Mouse (Mus musculus): ENCODE data around the gene Sult6b2.

The Sult6b2 gene

DNA sequence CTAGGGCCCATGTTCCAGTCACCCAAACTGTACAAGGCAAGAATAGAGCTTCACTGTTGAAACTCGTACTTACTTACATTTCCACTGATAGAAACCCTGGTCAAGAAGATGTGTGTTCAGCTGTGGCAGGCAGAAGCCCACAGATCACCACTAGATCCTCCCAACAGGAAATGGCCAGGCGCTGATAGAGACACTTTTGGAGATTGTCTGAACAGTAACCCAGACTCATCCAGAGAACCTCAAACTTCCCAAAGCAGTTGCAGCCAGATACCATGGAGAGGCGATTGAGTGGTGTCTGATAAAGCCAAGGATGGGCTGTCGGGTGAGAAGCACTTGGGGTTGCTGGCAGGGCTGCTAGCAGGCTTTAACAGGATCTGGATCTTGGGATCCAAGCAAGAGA, 27.4 kb downstream of the Sult6b2 start:
- no peak for DNase-seq

DNA sequence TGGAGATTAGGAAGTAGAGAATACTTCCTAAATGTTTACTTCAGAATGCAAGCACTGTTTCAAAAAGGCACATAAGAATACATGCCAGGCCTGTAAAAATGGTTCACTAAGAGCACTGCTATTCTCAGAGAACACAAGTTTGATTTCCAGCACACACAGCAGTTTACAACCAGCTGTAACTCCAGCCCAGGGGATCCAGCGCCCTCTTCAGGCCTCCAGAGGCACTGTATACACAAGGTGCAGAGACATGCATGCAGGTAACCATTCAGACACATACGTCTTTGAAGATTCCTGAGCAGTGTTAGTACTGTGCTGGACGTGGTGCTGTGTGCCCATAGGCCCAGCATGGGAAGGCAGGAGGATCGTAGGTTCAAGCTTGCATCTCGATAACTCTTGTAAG, 30.7 kb downstream of the Sult6b2 start:
- no peak for DNase-seq

DNA sequence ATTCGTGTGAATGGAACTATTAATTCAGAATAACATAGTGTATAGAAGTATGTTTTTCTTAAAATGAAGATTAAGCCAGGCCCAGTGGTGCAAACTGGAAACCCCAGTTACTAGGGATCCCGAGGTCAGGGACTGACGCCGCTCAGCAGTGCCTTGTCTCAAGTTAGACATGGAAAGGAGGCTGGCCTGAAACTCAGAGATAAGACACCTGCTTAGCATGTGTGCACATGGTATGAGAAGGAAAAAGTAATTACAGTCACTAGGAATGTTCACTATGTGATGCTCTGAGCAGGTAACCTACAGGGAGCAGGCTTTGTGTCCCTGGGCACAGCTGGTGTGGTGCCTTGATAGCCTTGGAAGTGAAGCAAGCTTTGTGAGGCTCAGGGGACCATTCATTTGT, 32.7 kb downstream of the Sult6b2 start:
- no peak for DNase-seq

DNA sequence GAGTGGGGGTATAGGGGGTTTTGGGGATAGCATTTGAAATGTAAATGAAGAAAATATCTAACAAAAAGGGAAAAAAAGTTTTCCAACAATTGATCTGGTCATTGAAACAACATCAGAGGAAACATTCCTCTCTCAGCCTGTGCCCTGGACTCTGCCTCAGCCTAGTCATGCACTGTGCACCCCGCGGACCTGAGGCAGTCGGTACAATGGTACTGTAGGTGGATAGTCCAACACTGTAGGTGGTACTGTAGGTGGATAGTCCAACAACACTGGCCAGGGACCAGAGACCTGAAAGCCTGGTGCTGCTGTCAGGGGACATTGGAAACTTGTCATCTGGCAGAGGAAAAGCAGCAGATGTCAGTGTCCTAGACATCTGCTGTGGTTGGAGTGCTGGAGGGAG, 34.4 kb downstream of the Sult6b2 start:
- DNase-seq, result no peak

DNA sequence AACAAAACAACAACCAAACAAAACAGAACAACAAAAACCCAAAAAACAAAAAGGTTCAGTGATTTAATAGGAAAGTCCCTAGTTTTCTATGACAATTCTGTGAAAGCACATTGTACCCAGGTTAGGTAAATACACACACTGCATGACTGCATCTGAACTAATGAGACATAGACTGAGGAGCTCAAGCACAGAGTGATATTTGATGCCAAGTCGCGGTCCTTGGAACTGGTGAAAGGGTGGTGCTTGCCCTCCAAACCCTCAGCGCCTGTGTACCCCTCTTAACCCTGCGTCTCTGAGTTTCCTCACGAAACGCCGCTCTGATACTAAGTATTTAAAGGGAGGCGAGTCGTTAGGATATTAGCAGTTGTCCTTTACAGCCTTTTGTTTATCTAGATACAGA, 37.0 kb downstream of the Sult6b2 start:
- DNase-seq, result no peak

DNA sequence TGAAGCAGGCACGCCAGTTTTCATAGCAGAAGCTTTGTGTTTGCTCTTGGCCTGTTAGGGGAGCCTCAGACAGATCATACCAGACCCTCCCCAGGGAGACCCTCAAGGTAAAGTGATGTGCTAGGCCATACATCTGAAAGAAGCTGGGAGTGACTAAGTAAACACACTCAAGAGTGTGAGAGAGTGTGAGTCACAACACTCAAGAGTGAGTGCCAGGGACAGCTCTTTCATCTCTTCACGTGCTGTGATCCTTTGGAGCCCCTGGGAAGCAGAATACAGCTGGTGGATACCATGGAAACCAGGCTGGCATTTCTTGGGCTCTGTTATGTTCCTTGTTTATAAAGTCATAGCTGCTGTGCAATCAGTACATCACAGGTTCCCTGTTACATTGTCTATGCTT, 39.4 kb downstream of the Sult6b2 start:
- no peak for DNase-seq

DNA sequence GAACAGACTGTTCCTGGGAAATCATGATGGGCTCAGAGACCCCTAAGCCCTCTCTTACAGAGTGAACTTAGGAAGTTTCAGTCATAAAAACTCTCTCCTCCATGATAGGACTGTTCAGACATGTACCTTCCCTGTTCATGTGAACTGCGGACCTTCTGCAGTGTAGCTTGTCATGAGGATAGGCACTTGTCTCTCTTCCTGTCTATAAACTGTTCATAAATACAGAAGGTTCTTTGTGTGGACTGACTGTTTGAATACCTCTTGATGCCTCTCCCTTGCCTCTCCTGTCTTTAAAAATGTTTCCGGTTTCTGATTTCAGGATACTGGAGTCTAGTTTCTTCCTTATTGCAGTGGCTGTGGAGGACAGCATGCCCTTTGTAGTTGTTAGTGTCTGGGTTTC, 44.7 kb downstream of the Sult6b2 start:
- no peak for DNase-seq

DNA sequence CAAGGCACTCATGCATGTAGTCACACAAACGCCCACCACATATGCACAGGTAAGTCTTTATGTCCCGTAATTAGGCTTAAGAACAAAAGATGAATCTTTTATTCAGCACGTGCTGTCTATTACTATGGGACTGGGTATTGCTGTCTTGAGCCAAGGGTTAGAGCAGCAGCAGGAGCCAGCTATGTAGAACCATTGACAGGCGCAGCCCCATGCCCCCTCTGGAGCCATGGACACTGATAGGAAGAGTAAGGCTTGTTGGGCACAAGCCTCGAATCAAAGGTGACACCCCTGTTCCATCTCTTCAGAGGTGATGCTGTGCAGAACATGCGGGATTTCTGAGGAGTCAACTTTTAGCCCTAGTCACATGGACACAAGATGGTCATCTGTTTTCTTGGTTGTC, 45.7 kb downstream of the Sult6b2 start:
- DNase-seq, result no peak

DNA sequence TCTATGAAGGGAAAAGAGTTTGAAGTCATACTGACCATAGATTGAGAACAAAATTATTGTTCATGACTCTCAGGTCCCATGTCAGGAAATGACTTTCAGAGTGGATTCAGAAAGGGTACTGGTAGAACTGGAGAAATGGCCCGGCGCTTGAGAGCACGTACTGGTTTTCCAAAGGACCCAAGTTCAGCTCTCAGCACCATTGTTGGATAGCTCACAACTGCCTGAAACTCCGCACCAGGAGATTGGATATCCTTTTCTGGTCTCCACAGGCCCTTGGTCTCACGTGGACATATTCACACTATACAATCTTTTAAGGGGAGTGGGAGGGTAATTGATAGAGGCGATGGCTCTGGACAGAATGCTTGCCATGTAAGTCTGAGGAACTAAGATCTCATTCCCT, 46.3 kb downstream of the Sult6b2 start:
- DNase-seq, result no peak

DNA sequence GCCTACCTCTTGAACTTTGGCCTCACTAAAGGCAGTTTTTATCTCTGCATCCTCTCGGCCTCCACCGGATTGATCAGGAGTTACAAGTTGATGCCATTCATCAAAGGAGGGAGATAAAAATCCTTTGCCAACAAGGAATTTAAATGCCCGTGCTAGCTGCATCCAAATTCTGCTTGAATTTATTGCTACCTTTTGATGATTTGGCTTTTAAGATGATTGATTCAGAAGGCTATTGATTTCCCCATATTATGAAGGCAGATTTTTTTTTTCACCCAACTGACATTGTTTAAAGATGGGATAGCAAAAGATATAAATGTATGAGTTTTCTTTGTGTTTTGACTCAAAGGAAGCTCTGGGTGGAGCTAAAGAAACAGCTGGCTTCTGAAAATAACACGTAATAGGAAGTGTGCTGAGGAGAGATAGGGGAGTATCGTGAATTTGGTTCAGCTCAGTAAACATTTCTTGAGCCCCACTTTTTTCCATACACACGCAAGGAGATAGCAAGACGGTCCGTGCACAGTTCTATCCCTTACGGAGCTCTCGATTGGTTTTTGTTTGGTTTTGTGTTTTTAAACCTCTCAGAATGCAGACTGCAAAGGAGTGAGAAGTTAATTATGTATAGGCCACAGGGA, 46.9 kb downstream of the Sult6b2 start:
- no peak for DNase-seq

DNA sequence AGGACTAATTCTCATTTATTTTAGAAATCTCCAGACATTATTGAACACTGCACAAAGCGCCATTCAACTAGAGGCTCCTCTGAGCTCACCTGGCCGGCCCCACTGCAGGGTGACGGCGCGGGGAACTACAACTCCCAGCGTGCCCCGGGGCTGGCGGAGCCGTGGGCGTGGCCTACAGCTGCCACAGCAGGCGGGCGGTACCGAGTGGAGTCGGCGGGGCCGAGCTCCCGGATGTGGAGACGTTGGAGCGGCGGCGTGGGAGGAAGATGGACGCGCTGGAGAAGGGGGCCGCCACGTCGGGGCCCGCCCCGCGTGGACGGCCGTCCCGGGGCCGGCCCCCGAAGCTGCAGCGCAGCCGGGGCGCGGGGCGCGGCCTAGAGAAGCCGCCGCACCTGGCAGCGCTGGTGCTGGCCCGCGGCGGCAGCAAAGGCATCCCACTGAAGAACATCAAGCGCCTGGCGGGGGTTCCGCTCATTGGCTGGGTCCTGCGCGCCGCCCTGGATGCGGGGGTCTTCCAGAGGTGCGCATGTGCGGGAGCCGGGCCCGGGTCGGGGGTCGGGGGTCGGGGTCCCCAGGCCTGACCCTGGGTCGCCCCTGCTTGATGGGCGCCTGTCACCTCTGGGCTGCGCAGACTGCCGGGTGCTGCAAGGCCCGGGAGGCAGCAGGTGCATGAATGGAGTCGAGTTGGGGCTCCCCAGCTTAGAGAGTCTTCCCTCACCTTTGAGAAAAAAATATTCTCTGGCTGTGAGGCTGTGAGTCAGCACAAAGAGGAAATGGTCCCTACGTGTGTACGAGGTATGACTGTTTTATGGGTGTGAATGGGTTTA, 47.6 kb downstream of the Sult6b2 start, which contains the start of gene Cmas:
Gene Cmas, plus strand, starts transcription at position 180 of the 827 bp plus-strand sequence.
- DNase-seq, result peak; percentile 92

DNA sequence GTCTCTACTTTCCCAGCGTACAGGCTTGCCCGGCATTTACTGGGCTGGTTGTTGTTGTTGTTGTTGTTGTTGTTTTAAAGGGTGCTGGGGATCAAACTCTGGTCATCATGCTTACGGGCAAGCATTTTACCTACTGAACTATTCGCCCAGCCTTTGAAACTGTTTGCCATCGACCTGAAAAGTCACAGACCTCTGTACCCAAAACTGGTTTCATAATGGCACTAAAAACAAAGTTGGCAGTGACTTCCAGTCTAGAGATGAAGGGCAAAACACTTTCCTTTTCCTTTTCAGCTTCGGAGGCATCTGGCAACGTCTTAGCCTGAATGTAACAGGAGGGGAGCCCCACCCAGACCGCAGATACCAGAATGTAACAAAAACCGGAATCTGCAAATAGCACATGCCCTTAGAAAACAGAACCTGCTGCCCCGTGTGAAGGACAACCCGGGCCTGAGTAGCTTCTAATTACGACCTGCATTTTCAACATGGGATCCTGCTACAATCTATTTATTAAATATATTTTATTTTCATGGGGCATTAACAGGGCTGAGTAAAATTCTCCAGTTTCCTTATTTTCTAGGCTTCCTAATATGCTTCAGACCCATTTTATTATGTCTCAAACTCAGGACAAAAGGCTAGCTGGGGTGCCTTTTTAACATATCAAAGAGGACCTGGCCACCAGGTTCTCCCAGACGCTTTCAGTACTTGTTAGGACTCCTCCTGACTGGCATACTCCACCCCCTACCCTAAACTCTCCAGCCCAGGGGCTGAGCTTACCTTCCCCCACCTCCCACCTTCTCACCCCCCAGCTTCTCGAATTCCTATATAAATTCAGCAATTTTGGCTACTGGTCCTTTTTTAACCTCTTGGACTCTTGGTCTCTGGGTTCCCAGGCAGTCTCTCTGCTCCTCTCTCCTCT, 51.7 kb downstream of the Sult6b2 start:
- peak; percentile 13 for DNase-seq

DNA sequence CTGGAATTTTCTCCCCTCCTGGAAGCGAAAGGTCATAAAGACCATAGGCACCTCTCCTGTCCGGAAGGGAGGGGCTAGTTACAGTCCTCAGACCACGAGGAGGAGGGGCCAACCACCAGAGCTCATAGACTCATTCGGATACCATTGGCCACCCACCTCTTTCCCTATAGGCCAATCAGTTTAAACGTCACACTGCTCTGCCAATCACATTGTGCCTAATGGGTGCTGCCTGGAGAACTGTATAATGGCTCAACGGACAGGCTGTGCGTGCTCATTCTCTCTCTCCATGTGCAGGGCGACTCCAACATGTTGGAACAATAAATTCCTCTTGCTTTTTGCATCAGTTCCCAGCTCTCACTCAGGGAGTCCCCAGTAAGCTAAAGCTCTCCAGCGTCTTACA, 52.9 kb downstream of the Sult6b2 start:
- DNase-seq, result no peak

DNA sequence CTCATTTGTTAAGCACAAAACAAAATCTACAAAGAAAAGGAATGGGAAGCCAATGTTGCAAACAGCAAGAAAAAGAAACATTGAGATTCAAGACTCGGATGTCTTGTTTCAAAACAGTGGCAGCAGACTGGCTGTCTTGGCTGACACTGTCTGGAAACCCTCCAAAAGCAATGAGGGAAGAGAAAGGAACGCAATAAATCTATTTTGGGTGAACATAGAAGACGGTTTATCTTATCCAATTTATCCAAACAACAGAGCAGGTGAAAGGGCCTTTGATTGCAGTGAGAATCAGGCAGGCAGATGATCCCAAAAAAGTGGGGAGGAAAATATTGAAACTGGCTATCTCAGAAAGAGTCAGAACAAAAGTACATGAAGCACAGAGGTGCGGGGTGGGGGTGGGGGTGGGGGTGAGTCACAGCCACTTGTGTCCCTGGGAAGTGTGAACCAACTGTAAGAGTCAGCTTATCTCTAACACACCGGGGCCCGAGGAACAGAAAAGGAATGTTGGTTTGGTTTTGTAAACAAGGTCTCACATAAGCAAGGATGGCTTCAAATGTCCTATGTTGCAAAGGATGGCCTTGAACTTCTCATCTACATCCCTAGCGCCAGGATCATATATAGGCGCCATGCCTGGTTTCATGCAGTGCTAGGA, 56.1 kb downstream of the Sult6b2 start:
- peak; percentile 63 for DNase-seq

DNA sequence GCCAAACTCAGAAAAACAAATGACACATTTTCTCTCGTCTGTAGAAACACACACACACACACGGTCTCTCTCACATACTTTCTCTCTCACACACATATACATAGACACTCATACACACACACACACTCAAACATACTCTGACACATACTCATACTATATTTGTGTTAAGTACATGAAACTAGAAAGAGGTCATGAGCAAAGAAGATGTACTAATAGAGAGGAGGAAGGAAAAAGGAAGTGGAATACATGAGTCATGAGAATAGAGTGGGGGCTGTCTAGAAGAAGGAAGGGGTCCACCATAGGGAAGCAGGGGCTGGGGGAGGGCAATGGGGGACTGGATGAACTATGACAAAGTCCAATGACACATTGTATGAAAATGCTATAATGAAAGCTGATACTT, 57.1 kb downstream of the Sult6b2 start:
- no peak for DNase-seq

DNA sequence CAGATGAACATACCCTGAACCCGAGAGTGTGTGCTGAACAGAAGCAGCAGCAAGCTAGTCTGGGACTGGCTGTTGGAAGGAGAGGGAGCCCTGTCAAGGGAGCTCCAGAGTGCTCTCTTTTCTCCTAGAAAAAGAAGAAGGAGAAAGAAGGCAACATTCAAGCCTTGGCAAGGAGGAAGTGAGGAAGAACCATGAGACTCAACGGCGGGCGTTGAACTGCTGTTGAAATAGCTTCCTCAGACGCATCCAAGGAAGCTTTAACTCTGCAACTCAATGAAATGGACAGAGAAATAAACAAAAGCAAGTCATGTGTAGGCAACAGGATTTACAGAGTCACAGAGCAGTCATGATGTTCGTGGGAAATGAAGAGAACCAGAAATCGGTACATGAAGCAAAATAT, 57.5 kb downstream of the Sult6b2 start:
- DNase-seq, result no peak

DNA sequence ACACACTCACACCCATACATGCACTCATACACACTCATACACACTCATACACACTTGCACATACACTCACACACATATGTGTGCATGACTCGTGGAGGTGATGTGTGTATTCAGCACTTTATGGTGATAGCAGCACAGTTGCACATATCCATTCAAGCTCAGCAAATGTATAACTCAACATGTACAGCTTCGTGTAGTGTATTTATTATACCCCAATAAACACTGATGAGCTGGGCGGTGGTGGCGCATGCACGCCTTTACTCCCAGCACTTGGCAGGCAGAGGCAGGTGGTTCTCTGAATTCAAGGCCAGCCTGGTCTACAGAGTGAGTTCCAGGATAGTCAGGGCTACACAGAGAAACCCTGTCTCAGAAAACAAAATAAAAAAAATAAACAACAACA, 58.8 kb downstream of the Sult6b2 start:
- no peak for DNase-seq

DNA sequence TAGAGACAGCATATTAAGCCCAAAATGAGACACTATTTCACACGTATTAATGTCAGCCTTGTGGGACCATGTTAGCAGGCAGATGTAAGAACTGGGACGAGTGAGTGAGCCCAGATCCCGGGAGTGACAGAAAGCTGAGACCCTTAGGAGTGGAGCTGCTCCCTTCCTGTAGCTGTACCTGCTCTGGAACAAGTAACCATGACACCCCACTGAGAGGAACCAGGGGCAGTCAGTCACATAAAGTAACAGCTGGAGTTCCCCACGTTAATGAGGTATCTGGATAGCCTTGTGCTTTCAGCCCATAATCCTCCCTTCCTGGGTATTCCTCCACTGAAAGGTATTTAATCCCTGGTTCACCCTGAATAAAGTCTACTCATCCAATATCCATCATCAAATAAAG, 61.1 kb downstream of the Sult6b2 start:
- no peak for DNase-seq

DNA sequence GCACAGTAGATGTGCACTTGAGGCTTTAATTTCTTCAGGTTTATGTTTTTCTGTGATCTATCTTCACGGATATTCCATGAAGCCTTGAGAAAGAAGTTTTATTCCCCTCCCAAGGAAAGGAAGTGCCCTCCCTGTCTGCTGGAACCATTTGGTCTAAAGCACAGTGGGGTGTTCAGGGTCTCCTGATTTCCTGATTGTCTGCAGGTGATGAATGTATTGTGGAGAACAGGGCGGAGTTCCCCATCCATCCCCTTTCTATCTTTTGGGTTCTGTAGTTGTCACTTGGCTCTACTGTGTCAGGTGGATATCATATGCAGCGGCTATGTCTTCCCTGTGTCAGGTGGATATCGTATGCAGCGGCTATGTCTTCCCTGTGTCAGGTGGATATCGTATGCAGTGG, 62.5 kb downstream of the Sult6b2 start:
- DNase-seq, result no peak

DNA sequence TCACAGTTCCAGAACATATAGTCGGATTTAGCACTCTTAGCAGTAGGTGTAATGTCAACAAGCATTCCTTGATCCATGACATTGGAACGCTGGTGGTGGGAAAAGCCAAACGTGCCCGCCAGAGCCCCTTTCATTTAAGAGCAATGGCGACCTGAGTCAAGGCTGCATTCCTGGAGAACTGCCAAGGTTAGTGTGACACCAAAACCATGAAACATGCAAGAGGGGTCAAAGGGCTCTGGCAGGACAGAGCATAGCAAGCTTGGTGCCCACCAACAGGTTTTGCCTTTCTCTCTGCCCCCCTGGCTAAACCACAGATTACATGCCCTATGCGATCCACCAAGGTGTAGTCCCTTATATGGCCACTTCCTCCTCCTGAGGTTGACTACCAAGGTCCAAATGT, 65.7 kb downstream of the Sult6b2 start:
- no peak for DNase-seq

DNA sequence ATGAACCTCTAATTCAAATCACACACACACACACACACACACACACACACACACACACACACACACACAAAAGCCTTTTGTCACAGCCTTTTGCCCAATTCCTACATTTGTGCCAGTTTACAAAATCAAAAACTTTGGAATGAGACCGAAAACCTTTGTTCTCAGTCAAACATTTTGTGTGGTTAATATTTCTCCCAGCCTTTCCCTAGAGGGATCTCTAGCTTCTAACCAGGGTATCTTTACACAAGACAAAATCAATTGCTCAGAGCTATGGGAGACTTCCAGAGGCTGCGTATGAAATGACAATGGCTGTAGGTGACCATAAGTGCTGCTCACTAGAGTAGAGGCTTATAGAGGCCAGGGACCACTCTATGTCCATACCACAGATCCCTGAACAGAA, 66.1 kb downstream of the Sult6b2 start:
- no peak for DNase-seq

DNA sequence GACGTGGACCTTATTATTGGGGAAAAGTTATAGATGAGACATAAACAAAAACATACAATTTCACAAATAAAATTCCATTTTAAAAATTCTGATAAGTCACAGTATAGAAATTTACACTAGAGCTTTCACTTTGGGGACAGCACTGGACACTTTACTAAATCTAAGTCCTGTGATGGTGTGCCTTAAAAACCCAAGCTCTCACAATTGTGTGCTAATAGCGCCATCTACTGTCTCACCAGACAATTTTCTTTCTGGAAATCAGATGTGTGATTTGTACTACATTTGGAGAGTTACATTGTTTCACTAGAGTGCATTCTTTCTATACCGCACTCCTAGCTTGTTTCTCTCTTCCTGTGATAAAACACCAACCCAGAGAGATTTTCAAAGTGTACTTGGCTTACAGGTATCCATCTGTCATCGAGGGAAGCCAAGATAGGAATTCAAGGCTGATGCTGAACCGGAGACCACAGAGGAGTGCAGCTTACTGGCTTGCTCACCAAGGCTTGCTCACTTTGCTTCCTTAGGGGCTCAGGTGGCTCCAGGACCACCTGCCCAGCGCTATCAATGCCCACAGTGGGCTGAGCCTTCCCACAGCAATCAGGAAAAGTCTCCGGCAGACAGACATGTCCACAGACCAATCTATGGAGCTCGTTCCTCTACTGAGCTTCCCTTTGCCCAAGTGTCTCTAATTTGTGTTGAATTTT, 68.8 kb downstream of the Sult6b2 start:
- peak; percentile 56 for DNase-seq

Measured in lung, postnatal 10 days (tissue).